Mouse (Mus musculus): ENCODE results near the gene Car6. TPM values are rescaled to one million over a fixed set of nuclear protein-coding genes. Genes with fewer than 3 reads are reported as not detected.

Car6 gene
- polyA plus RNA-seq, 1 experiment from 2014 or later, result not detected

DNA sequence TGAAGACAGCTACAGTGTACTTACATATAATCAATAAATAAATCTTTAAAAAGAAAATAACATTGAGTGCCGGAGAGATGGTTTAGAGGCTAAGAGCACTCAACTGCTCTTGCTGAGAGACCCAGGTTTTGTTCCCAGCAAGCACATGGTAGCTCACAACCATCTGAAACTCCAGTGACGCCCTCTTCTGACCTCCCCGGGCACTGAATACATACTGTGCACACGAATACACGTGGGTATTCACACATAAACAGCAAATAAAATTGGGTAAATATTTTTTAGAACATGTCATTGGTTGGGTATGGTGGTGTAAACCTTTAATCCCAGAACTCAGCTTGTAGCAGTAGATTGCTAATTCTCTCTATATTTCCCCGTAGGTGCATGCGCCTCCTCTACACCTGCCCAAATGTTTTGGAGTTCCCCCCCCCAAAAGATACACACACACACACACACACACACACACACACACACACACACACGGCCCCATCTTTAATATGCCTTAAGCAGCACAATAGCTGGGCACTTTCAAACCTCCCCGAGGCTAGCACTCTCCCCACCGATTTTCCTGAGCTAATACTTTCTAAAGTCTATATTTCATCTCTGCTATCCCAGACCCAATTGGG lies 10.9 kb upstream of the Car6 start:
- no peaks in the 10 kb centered on the region for H3K9me3 ChIP-seq
- 51% methylated on average over 10 of the region's 10 CpGs for WGBS
- H3K4me2 ChIP-seq, result peak overlapping the region; percentile 47
- no peak overlapping the region for H3K27ac ChIP-seq
- ATAC-seq (replicated peaks), result no peak
- peaks cover 9% of the 10 kb centered on the region for H3K4me1 ChIP-seq
- H3K36me3 ChIP-seq (replicated peaks), result no peaks in the 10 kb centered on the region
- no peak overlapping the region for H3K9ac ChIP-seq
- H3K4me3 ChIP-seq, result no peak overlapping the region
- H3K27me3 ChIP-seq (replicated peaks), result no peaks in the 10 kb centered on the region

DNA sequence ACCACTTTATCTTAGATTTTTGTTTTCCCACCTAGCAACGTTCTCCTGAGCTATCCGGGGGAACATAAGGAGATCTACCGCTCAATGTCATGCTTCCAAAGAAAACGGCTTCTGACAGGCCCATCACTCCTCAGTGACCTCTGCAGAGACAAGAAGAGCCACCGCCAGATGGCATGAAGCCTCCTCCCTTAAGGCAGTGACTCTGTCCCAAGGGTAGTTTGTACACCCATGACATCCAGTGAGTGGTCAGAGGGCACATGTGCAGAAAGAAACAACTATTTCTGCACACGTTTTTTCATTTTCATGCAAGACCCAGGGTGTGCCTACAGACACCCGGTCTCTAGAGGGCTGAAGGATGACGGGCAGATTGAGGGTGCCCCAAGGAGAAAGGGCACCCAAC lies 9.2 kb upstream of the Car6 start:
- no peaks in the 10 kb centered on the region for H3K36me3 ChIP-seq (replicated peaks)
- H3K27me3 ChIP-seq (replicated peaks), result no peaks in the 10 kb centered on the region
- H3K4me1 ChIP-seq, result peaks cover 9% of the 10 kb centered on the region
- H3K9ac ChIP-seq, result no peak overlapping the region
- H3K27ac ChIP-seq, result no peak overlapping the region
- 86% methylated on average over 8 of the region's 8 CpGs for WGBS
- no peak overlapping the region for H3K4me3 ChIP-seq
- no peaks in the 10 kb centered on the region for H3K9me3 ChIP-seq
- ATAC-seq (replicated peaks), result no peak
- H3K4me2 ChIP-seq, result no peak overlapping the region

DNA sequence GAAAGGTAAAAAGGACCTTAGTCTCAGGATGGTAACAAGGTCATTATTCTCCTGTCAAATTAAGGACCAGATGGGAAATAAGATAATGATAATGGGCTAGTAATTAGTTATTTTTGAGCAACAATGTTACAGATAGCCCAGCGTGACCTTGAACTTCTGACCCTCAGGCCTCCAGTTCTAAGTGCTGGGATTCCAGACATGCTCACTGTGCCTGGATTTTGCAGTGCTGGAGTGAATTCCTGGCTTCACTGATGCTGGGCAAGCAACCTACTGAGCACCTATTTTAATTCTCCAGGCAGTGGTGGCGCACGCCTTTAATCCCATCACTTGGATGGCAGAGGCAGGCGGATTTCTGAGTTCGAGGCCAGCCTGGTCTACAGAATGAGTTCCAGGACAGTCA lies 8.6 kb upstream of the Car6 start:
- no peaks in the 10 kb centered on the region for H3K36me3 ChIP-seq (replicated peaks)
- ATAC-seq (replicated peaks), result no peak

DNA sequence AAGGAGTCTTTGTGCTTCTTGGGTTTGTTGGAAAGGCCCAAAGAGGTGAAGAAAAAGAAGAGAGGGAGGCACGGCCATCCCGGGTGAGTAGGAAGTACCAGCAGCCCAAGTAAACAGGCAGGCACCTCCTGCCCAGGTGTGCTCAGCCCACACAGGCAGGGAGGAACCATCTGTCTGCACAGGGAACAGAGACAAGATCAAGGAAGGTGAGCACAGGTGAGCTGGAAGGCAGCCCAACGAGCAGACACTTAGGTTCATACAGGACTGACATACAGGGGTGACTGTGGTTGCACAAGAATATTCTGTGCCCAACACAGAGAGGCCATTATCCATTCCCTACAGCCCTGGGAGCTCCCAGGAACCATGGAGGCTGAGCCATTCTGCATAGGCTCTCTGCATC lies 3.7 kb upstream of the Car6 start:
- Histone ChIP-seq H3K9me3 (no peaks in the 10 kb centered on the region), H3K36me3 (replicated peaks) (no peaks in the 10 kb centered on the region), H3K4me2 (no peak overlapping the region), H3K27me3 (replicated peaks) (no peaks in the 10 kb centered on the region), H3K9ac (no peak overlapping the region), H3K27ac (no peak overlapping the region), H3K4me3 (no peak overlapping the region), H3K4me1 (no peaks in the 10 kb centered on the region)
- WGBS, result 76% methylated on average over 3 of the region's 3 CpGs
- no peak for ATAC-seq (replicated peaks)

More for the DNA sequence above, 8.6 kb upstream of the Car6 start:
- H3K9me3 ChIP-seq, result no peaks in the 10 kb centered on the region
- no peak overlapping the region for H3K27ac ChIP-seq
- H3K4me3 ChIP-seq, result no peak overlapping the region
- 96% methylated on average over 5 of the region's 5 CpGs for WGBS
- H3K9ac ChIP-seq, result no peak overlapping the region
- no peaks in the 10 kb centered on the region for H3K27me3 ChIP-seq (replicated peaks)
- H3K4me1 ChIP-seq, result peaks cover 9% of the 10 kb centered on the region
- H3K4me2 ChIP-seq, result no peak overlapping the region

DNA sequence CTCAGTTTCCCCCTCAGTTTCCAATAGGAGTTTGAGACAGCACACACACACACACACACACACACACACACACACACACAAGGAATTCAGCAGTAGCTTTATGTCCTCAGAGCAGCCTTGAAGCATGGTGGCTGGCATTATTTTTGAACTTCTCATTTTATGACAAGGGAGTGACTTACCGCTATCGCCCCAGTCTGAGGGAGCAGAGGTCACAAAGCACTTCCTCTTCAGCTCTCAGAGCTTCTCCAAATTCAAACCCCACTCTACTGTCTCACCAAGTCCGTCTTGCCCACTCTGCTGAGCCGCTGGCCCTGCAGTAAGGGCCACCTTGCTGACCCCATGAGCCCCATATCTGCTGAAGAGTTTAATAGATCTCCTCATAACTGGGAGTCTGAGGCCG lies 1.6 kb upstream of the Car6 start:
- Histone ChIP-seq H3K9me3 (no peaks in the 10 kb centered on the region), H3K36me3 (replicated peaks) (no peaks in the 10 kb centered on the region), H3K27ac (no peak overlapping the region), H3K4me2 (no peak overlapping the region), H3K4me3 (no peak overlapping the region), H3K27me3 (replicated peaks) (no peaks in the 10 kb centered on the region), H3K4me1 (no peaks in the 10 kb centered on the region), H3K9ac (no peak overlapping the region)
- no peak for ATAC-seq (replicated peaks)
- WGBS, result 92% methylated on average over 5 of the region's 5 CpGs

DNA sequence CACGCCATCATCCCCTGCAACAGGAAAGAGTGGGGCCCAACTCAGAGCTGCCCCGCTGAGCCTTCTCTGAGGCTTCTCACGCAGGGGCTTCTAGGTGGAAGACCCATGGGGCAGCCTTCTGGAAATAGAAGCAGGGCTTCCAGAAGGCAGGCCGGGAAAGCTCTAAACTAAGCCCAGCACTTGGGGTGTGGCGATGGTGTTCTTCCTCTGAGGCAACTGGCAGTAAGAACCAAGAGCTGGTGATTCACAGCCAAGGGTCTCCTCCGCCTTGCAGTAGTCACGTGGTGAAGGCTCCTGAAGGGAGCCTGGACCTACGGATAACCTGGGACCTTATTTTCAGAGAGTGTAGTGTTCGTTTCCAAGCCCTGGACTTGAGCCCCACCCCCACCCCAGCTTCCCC lies 2.9 kb downstream of the Car6 start:
- Histone ChIP-seq H3K9me3 (no peaks in the 10 kb centered on the region), H3K27ac (no peak overlapping the region), H3K9ac (no peak overlapping the region), H3K36me3 (replicated peaks) (no peaks in the 10 kb centered on the region), H3K4me2 (no peak overlapping the region), H3K4me1 (no peaks in the 10 kb centered on the region), H3K4me3 (no peak overlapping the region), H3K27me3 (replicated peaks) (no peaks in the 10 kb centered on the region)
- ATAC-seq (replicated peaks), result no peak
- WGBS, result 77% methylated on average over 9 of the region's 9 CpGs

DNA sequence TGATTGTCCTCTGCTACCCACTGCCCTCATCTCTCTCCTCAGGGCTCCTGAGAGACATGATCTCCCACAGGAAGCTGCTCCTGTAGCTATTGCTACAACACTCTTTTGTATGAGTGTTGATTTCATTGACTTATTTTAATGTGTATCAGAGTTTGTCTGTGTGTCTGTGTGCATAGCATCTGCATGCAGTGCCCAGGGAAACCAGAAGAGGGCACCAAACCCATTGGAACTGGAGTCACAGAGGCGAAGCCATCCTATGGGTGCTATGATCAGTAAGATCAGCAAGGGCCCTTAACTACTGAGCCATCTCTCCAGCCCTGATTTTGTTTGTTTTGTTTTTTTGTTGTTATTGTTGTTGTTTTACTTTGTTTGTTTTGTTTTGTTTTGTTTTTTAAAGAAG lies 7.2 kb downstream of the Car6 start:
- H3K36me3 ChIP-seq (replicated peaks), result no peaks in the 10 kb centered on the region

DNA sequence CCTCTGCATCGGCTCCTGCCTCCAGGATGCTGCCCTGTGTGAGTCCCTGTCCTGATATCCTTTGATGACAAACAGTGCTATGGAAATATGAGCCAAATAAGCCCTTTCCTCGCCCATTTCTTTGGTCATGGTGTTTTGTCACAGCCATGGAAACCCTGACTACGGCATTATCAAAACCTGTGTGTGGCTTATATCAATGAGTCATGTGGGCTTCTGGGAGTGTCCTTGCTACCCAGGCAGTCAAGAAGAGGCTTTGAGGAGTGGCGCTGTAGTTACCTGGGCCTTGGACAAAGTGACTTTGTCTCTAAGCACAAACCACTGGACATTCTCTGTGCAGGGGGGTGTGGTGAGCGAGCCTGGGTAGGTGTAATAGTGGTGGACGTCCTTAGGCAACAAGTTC lies 8.9 kb downstream of the Car6 start:
- Histone ChIP-seq H3K9ac (no peak overlapping the region), H3K36me3 (replicated peaks) (no peaks in the 10 kb centered on the region), H3K4me3 (no peak overlapping the region), H3K9me3 (no peaks in the 10 kb centered on the region), H3K4me2 (no peak overlapping the region), H3K27me3 (replicated peaks) (no peaks in the 10 kb centered on the region), H3K4me1 (no peaks in the 10 kb centered on the region), H3K27ac (no peak overlapping the region)
- no peak for ATAC-seq (replicated peaks)
- 84% methylated on average over 6 of the region's 6 CpGs for WGBS

More for the DNA sequence above, 7.2 kb downstream of the Car6 start:
- H3K27ac ChIP-seq, result no peak overlapping the region
- no peak overlapping the region for H3K4me3 ChIP-seq
- WGBS, result 41% methylated on average over 1 of the region's 1 CpGs
- H3K9ac ChIP-seq, result no peak overlapping the region
- no peaks in the 10 kb centered on the region for H3K4me1 ChIP-seq
- H3K9me3 ChIP-seq, result no peaks in the 10 kb centered on the region
- no peak overlapping the region for H3K4me2 ChIP-seq
- ATAC-seq (replicated peaks), result no peak
- no peaks in the 10 kb centered on the region for H3K27me3 ChIP-seq (replicated peaks)

DNA sequence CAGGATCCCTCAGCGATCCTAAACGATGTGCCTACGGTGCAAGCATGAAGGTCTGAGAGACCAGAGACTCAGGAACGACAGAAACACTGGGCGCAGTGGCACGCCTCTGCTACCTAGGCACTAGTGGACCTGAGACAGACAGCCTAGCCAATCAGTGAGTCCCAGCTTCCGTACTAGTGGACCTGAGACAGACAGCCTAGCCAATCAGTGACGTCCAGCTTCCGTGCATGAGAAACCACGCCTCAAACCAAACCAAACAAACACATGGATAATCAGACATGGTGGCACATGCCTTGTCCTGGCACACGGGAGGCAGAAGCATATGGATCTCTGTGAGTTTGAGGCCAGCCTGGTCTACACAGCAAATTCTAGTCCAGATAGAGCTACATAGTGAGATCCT lies 12.9 kb downstream of the Car6 start:
- Histone ChIP-seq H3K9me3 (no peaks in the 10 kb centered on the region), H3K4me1 (no peaks in the 10 kb centered on the region), H3K4me3 (no peak overlapping the region), H3K27ac (no peak overlapping the region), H3K27me3 (replicated peaks) (no peaks in the 10 kb centered on the region), H3K4me2 (no peak overlapping the region), H3K36me3 (replicated peaks) (no peaks in the 10 kb centered on the region), H3K9ac (no peak overlapping the region)
- WGBS, result 45% methylated on average over 11 of the region's 11 CpGs
- ATAC-seq (replicated peaks), result no peak

DNA sequence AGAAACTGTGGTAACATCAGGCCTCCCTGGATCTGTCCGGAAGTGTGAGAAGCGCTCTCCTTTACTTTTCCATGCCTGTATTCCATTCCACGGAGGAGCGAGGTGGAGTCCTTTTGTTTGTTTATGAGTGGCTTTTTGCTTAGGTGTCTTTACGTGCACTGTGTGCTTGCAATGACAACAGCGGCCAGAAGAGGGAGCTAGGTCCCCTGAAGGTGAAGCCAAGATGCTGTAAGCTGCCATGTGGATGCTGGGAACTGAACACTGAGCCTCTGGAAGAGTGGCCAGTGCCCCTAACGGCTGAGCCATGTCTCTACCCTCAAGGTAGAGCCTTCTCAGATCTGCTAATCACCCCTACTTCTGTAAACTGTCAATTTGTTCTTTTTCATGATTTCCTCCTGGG lies 19.8 kb downstream of the Car6 start:
- H3K27me3 ChIP-seq (replicated peaks), result no peaks in the 10 kb centered on the region
- H3K4me3 ChIP-seq, result no peak overlapping the region
- H3K36me3 ChIP-seq (replicated peaks), result no peaks in the 10 kb centered on the region
- no peaks in the 10 kb centered on the region for H3K9me3 ChIP-seq
- no peak overlapping the region for H3K9ac ChIP-seq
- WGBS, result 88% methylated on average over 7 of the region's 7 CpGs
- ATAC-seq (replicated peaks), result no peak
- H3K4me2 ChIP-seq, result no peak overlapping the region
- H3K27ac ChIP-seq, result no peak overlapping the region
- H3K4me1 ChIP-seq, result no peaks in the 10 kb centered on the region; the same call in 1 of the 2 replicates

DNA sequence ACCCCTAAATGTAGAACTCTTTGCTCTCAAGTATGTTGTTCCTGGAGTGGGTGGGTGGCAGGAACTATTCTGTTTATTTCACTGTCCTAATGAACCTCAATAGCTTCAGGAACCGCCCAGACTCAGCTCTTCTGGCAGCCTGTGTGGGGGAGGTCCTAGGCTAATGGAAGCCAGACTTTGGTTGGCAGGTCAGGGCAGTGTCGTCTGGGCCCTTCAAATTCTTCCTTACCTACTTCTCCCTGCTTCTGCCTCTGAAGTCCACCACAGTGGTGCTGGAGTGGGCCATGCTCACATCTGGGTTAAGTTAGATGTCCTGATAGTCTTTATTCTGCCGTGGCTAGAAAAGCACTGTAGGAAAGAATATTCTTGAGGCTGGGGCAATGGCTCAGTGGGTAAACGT lies 23.0 kb downstream of the Car6 start:
- H3K4me3 ChIP-seq, result no peak overlapping the region
- H3K4me2 ChIP-seq, result no peak overlapping the region
- ATAC-seq (replicated peaks), result no peak
- H3K36me3 ChIP-seq (replicated peaks), result no peaks in the 10 kb centered on the region
- no peaks in the 10 kb centered on the region for H3K27me3 ChIP-seq (replicated peaks)
- no peaks in the 10 kb centered on the region for H3K9me3 ChIP-seq
- H3K27ac ChIP-seq, result no peak overlapping the region
- H3K4me1 ChIP-seq, result no peaks in the 10 kb centered on the region; the same call in 1 of the 2 replicates
- WGBS, result 66% methylated on average over 4 of the region's 4 CpGs
- H3K9ac ChIP-seq, result no peak overlapping the region

DNA sequence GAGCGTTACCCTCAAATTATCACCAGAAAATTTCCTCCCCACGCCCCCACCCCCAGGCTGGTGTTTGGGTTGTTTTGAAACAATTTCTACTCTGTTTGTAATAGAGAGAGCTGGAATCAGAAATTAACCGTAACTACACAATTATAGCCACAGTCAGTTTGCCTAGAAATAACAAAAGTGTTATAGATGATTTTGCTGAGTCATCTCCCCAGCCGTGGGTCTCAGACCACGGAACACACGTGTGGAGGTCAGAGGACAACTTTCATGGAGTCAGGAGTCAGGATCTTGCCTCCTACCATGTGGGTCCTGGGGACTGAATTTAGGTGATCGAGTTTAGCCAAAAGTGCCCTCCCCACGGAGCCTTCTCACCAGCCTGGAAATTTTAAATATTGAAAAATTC lies 24.0 kb downstream of the Car6 start:
- ATAC-seq (replicated peaks), result no peak
- no peak overlapping the region for H3K27ac ChIP-seq
- no peak overlapping the region for H3K9ac ChIP-seq
- H3K4me1 ChIP-seq, result no peaks in the 10 kb centered on the region; the same call in 1 of the 2 replicates
- H3K27me3 ChIP-seq (replicated peaks), result no peaks in the 10 kb centered on the region
- H3K9me3 ChIP-seq, result no peaks in the 10 kb centered on the region
- no peak overlapping the region for H3K4me2 ChIP-seq
- 77% methylated on average over 8 of the region's 8 CpGs for WGBS
- H3K36me3 ChIP-seq (replicated peaks), result no peaks in the 10 kb centered on the region
- no peak overlapping the region for H3K4me3 ChIP-seq

DNA sequence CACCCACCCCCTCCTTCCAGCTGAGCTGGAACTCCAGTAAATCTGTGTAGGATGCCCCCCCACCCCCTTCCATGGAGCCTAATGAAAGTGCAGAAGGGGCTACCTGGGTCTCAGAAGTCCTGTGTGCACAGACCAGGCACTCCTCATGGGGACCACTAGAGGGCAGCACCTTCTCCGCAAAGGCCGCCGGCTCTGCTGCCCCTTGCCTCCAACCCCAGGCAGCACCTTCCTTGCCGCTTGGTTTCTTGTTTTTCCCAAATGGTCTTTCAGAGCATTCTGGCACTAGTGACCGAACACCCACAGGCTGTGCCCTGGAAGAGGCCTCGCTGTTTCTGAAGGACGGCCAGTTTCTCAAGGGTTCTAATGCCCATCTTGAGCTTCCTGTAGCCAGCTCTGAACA lies 24.6 kb downstream of the Car6 start:
- Histone ChIP-seq H3K4me2 (no peak overlapping the region), H3K27ac (no peak overlapping the region), H3K27me3 (replicated peaks) (no peaks in the 10 kb centered on the region), H3K9ac (no peak overlapping the region), H3K36me3 (replicated peaks) (no peaks in the 10 kb centered on the region), H3K9me3 (no peaks in the 10 kb centered on the region), H3K4me1 (no peaks in the 10 kb centered on the region; the same call in 1 of the 2 replicates), H3K4me3 (no peak overlapping the region)
- WGBS, result 7% methylated on average over 7 of the region's 7 CpGs
- no peak for ATAC-seq (replicated peaks)

Data from midbrain, embryonic 15.5 days (tissue).